Mouse (Mus musculus) myocyte (in vitro differentiated cells): ENCODE measurements at regions not wholly inside any gene's neighbourhood (a gene's known extent, or its start where the extent isn't known, plus 50 kb on each side); places are given as distances from the start of the nearest gene placed in this dataset.

ENCODE experiments used
- POLR2AphosphoS2 ChIP-seq: IDR thresholded peaks from one replicate; pipeline ENCODE4 v1.6.1; 2011; ENCODE audit warnings: low read depth, control low read depth; ENCODE audit not compliant: insufficient read length
- REST ChIP-seq: IDR thresholded peaks from one replicate; pipeline ENCODE4 v1.6.1; 2011; ENCODE audit warnings: mild to moderate bottlenecking, control low read depth, moderate library complexity; ENCODE audit not compliant: insufficient read depth, insufficient read length
- USF1 ChIP-seq: IDR thresholded peaks from one replicate; pipeline ENCODE4 v1.6.1; 2011; ENCODE audit warnings: low read depth, mild to moderate bottlenecking, control low read depth, moderate library complexity

GRCm38 (mm10) chr4:142441045-142441444 is 201.8 kb upstream of the Kazn start:
- no peak for TF ChIP-seq POLR2AphosphoS2
- TF ChIP-seq USF1: no peak
- no peak for TF ChIP-seq REST
